Mouse (Mus musculus) myocyte (in vitro differentiated cells): ENCODE results near the gene Kctd17.

Source experiments
- E2F4 ChIP-seq: IDR thresholded peaks from one replicate; pipeline ENCODE4 v1.6.1; 2011; ENCODE audit warnings: mild to moderate bottlenecking, control low read depth, moderate library complexity; ENCODE audit not compliant: insufficient read depth
- MYOD1 ChIP-seq, 3 experiments: IDR thresholded peaks; one replicate each; pipeline ENCODE4 v1.6.1; 2011; ENCODE audit warnings: control low read depth in 2 of 3, low read depth in 2 of 3, mild to moderate bottlenecking in 2 of 3, moderate library complexity in 1 of 3; ENCODE audit not compliant: insufficient read length in 2 of 3, control insufficient read depth in 1 of 3
- MYOG ChIP-seq, 3 experiments: IDR thresholded peaks; one replicate each; pipeline ENCODE4 v1.6.1; 2011; ENCODE audit warnings: control low read depth in 2 of 3, low read depth in 2 of 3, mild to moderate bottlenecking in 2 of 3; ENCODE audit not compliant: insufficient read length in 2 of 3, control insufficient read depth in 1 of 3, insufficient read depth in 1 of 3
- POLR2A ChIP-seq: IDR thresholded peaks from one replicate; pipeline ENCODE4 v1.6.1; 2011; ENCODE audit warnings: low read depth, mild to moderate bottlenecking, control low read depth, moderate library complexity; ENCODE audit not compliant: insufficient read length
- POLR2AphosphoS2 ChIP-seq: IDR thresholded peaks from one replicate; pipeline ENCODE4 v1.6.1; 2011; ENCODE audit warnings: low read depth, control low read depth; ENCODE audit not compliant: insufficient read length
- REST ChIP-seq: IDR thresholded peaks from one replicate; pipeline ENCODE4 v1.6.1; 2011; ENCODE audit warnings: mild to moderate bottlenecking, control low read depth, moderate library complexity; ENCODE audit not compliant: insufficient read depth, insufficient read length
- SRF ChIP-seq: IDR thresholded peaks from one replicate; pipeline ENCODE4 v1.6.1; 2011; ENCODE audit warnings: low read depth; ENCODE audit not compliant: control insufficient read depth, insufficient read length
- TCF12 ChIP-seq: IDR thresholded peaks from one replicate; pipeline ENCODE4 v1.6.1; 2011; ENCODE audit warnings: mild to moderate bottlenecking, control low read depth; ENCODE audit not compliant: poor library complexity, insufficient read depth, severe bottlenecking
- USF1 ChIP-seq: IDR thresholded peaks from one replicate; pipeline ENCODE4 v1.6.1; 2011; ENCODE audit warnings: low read depth, mild to moderate bottlenecking, control low read depth, moderate library complexity

GRCm38 (mm10) chr15:78482518-78482917 is 54.2 kb downstream of the Kctd17 start:
- no peak for TF ChIP-seq POLR2A
- TF ChIP-seq MYOG (IDR thresholded peaks at IDR 0.05; ENCODE audit: control insufficient read depth in 1 of 3, insufficient read depth in 1 of 3, insufficient read length in 2 of 3, low read depth in 2 of 3), result no peak
- no peak for TF ChIP-seq SRF
- TF ChIP-seq USF1, result no peak
- no peak for TF ChIP-seq POLR2AphosphoS2
- TF ChIP-seq REST, result no peak
- TF ChIP-seq TCF12, result no peak
- no peak for TF ChIP-seq MYOD1 (IDR thresholded peaks at IDR 0.05; ENCODE audit: control insufficient read depth in 1 of 3, insufficient read length in 2 of 3, low read depth in 2 of 3)
- no peak for TF ChIP-seq E2F4
